Mouse (Mus musculus) heart, postnatal 0 days (tissue): Measurements from ENCODE around the gene Fkbp14. TPM values are rescaled to one million over a fixed set of nuclear protein-coding genes. Genes with fewer than 3 reads are reported as not detected.

Experiments used
- ATAC-seq: fragments of 200-750 bp; cut with Nextera tagmentation; 2 replicates; pipeline ENCODE4 v1.8.0; 2017; ENCODE audit warnings: low read depth, moderate number of reproducible peaks, moderate library complexity; ENCODE audit not compliant: insufficient read depth
- DNase-seq: peaks from one replicate; pipeline ENCODE4 v3.0.0-alpha.2; 2016; ENCODE audit warnings: low spot score
- H3K27ac ChIP-seq: fragments of 300-500 bp; sonication (generic); 2 replicates; pipeline ENCODE4 v1.5.1; 2014; ENCODE audit warnings: low read depth, mild to moderate bottlenecking
- H3K27me3 ChIP-seq: fragments of 300-500 bp; sonication (generic); 2 replicates; pipeline ENCODE4 v1.6.1; 2014; ENCODE audit warnings: low read length, mixed read lengths; ENCODE audit not compliant: control insufficient read depth, insufficient read depth
- H3K36me3 ChIP-seq: fragments of 300-500 bp; sonication (generic); replicated peaks from 2 replicates; pipeline ENCODE4 v1.6.1; 2014; ENCODE audit warnings: low read length, mixed read lengths; ENCODE audit not compliant: control insufficient read depth, insufficient read depth
- H3K4me1 ChIP-seq: fragments of 300-500 bp; sonication (generic); 2 replicates; pipeline ENCODE4 v1.6.1; 2014; ENCODE audit warnings: antibody characterized with exemption; ENCODE audit not compliant: control insufficient read depth, insufficient read depth
- H3K4me2 ChIP-seq: fragments of 300-500 bp; sonication (generic); 2 replicates; pipeline ENCODE4 v1.6.1; 2014; ENCODE audit warnings: low read depth, mild to moderate bottlenecking, low read length, moderate library complexity
- H3K4me3 ChIP-seq: fragments of 300-500 bp; sonication (generic); 2 replicates; pipeline ENCODE4 v1.5.1; 2014; ENCODE audit warnings: low read depth, low read length
- H3K9ac ChIP-seq: fragments of 300-500 bp; sonication (generic); replicated peaks from 2 replicates; pipeline ENCODE4 v1.6.1; 2014; ENCODE audit warnings: low read depth, low read length, mixed read lengths
- H3K9me3 ChIP-seq: fragments of 300-500 bp; sonication (generic); replicated peaks from 2 replicates; pipeline ENCODE4 v1.6.1; 2016; ENCODE audit warnings: low read length; ENCODE audit not compliant: control insufficient read depth
- CTCF ChIP-seq: IDR thresholded peaks from 2 replicates; pipeline ENCODE4 v1.5.1; 2016; ENCODE audit warnings: antibody characterized with exemption, control low read depth, low read depth
- EP300 ChIP-seq: IDR thresholded peaks from 2 replicates; pipeline ENCODE4 v1.6.1; 2016; ENCODE audit warnings: antibody characterized with exemption, low read depth
- WGBS: fragments of 180-500 bp; shearing (Covaris S2); extraction: QIAGEN DNeasy Blood & Tissue Kit; methylation state at CpG from one replicate; pipeline ENCODE4 v1.1.7; 2014; 5-methylcytosine and 5-hydroxymethylcytosine counted together
- polyA plus RNA-seq: library from polyadenylated mRNA; unstranded; fragments of >200 nt; fragmentation: Nextera tagmentation; extraction: Ambion mirVana; gene quantifications from 2 replicates; pipeline ENCODE4 v1.2.1, GENCODE M21; 2015
- total RNA-seq: library from RNA; depleted of rRNA; stranded (reverse); fragments of >200 nt; gene quantifications from 2 replicates; pipeline ENCODE4 v1.2.3, GENCODE M21; 2014; ENCODE audit warnings: low replicate concordance

Fkbp14 gene
- total and polyA plus RNA-seq, 2 experiments from 2014 or later = 11.8 to 16.4 TPM

- Histone ChIP-seq H3K36me3 (peaks cover 3% of the 10 kb centered on the region; the same call in 1 of the 2 replicates), H3K27ac (no peak overlapping the region), H3K9ac (no peak overlapping the region), H3K4me3 (no peak overlapping the region), H3K4me2 (no peak overlapping the region), H3K9me3 (no peaks in the 10 kb centered on the region; the same call in 1 of the 2 replicates), H3K27me3 (no peaks in the 10 kb centered on the region), H3K4me1 (peaks cover 3% of the 10 kb centered on the region; the same call in 1 of the 2 replicates)
- DNase-seq (no peak), ATAC-seq (no peak)
- TF ChIP-seq CTCF (no peak), EP300 (no peak)
- WGBS = 97% methylated on average over 1 of the region's 1 CpGs
Observed at GRCm38 (mm10) chr6:54604001-54604715, 7.0 kb upstream of the Fkbp14 start.

- WGBS = 75% methylated on average over 2 of the region's 2 CpGs
- peaks cover 3% of the 10 kb centered on the region; the same call in 1 of the 2 replicates for H3K4me1 ChIP-seq
- H3K9me3 ChIP-seq = no peaks in the 10 kb centered on the region
- H3K36me3 ChIP-seq = peaks cover 3% of the 10 kb centered on the region; the same call in 1 of the 2 replicates
- H3K27ac ChIP-seq = no peak overlapping the region
- TF ChIP-seq EP300 (no peak), CTCF (no peak)
- no peak overlapping the region for H3K4me2 ChIP-seq
- no peak overlapping the region for H3K9ac ChIP-seq
- no peaks in the 10 kb centered on the region for H3K27me3 ChIP-seq
- ATAC-seq (no peak), DNase-seq (no peak)
- H3K4me3 ChIP-seq = no peak overlapping the region
Observed at GRCm38 (mm10) chr6:54602891-54603290, 5.8 kb upstream of the Fkbp14 start.

- H3K27me3 ChIP-seq = no peaks in the 10 kb centered on the region
- H3K27ac ChIP-seq = no peak overlapping the region
- no peak overlapping the region for H3K4me2 ChIP-seq
- no peaks in the 10 kb centered on the region for H3K9me3 ChIP-seq
- H3K36me3 ChIP-seq = peaks cover 3% of the 10 kb centered on the region; the same call in 1 of the 2 replicates
- no peak for TF ChIP-seq EP300
- TF ChIP-seq CTCF = no peak
- H3K9ac ChIP-seq = no peak overlapping the region
- no peak overlapping the region for H3K4me3 ChIP-seq
- peaks cover 7% of the 10 kb centered on the region; the same call in 1 of the 2 replicates for H3K4me1 ChIP-seq
- WGBS = 78% methylated on average over 5 of the region's 5 CpGs
- DNase-seq = no peak
- ATAC-seq = no peak
Observed at GRCm38 (mm10) chr6:54600681-54601347, 3.7 kb upstream of the Fkbp14 start.

- Histone ChIP-seq H3K36me3 (no peaks in the 10 kb centered on the region), H3K4me2 (no peak overlapping the region), H3K27me3 (no peaks in the 10 kb centered on the region), H3K27ac (no peak overlapping the region), H3K9me3 (no peaks in the 10 kb centered on the region), H3K4me3 (no peak overlapping the region), H3K4me1 (peaks cover 12% of the 10 kb centered on the region), H3K9ac (no peak overlapping the region)
- TF ChIP-seq EP300 = no peak
- TF ChIP-seq CTCF = no peak
- 81% methylated on average over 3 of the region's 3 CpGs for WGBS
- ATAC-seq (no peak), DNase-seq (no peak)
Observed at GRCm38 (mm10) chr6:54597711-54598110, 603 bp upstream of the Fkbp14 start.

- DNase-seq = no peak
- Histone ChIP-seq H3K4me2 (peak overlapping the region; percentile 87), H3K4me1 (peaks cover 18% of the 10 kb centered on the region), H3K4me3 (peak overlapping the region; percentile 69), H3K27me3 (no peaks in the 10 kb centered on the region), H3K36me3 (no peaks in the 10 kb centered on the region), H3K27ac (peak overlapping the region; percentile 67), H3K9me3 (no peaks in the 10 kb centered on the region), H3K9ac (peak overlapping the region; percentile 67)
- WGBS = under 1% methylated on average over 48 of the region's 48 CpGs
- TF ChIP-seq EP300 (no peak), CTCF (no peak)
- ATAC-seq = peak; percentile 6
Observed at GRCm38 (mm10) chr6:54595330-54595878, 1.7 kb downstream of the Fkbp14 start.
